Mouse (Mus musculus) activated CD4-positive, CD25-positive, alpha-beta regulatory T cell, adult 4 months (primary cell): Measurements from ENCODE around the gene Olfr228. TPM values are rescaled to one million over a fixed set of nuclear protein-coding genes. Genes with fewer than 3 reads are reported as not detected.
"Not testable (repeated sequence)": the region's sequence is repeated elsewhere in the genome, so short reads cannot be mapped to it uniquely, and the experiment has no call there.

Experiments used
- ATAC-seq: one replicate; pipeline ENCODE4 v1.8.0; 2017
- polyA plus RNA-seq, 2 experiments: library from polyadenylated mRNA; unstranded; fragments of 100-300 nt; shearing (Covaris generic); gene quantifications; one replicate each; pipeline ENCODE4 v1.2.1; 2017

Gene Olfr228
- not detected for polyA plus RNA-seq

DNA sequence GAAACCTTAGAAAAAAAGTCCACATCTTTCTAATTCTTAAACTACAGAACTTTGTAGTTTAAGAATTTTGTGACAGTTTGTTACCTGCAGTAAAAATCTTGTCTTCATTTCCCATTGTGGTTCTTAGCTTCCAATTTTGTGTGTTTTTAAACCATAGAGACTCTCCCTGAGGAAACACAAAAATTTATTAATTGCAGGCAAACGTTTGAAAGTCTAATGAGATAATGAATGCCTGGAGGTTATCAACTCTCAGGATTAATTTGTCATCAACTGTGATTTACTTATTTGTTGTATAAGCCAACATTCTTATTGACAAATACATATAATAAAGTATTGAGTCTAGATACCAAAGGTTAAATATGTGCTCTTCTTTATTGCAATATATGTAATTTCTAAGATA lies at the start of gene Olfr228:
TSS of gene Olfr228 (minus strand) at position 101 of the 400 bp plus-strand sequence.
- no peak for ATAC-seq

- no peak for ATAC-seq
Observed at GRCm38 (mm10) chr2:86530991-86531390, 43.8 kb upstream of the Olfr228 start.

- no peak for ATAC-seq
Observed at GRCm38 (mm10) chr2:86508161-86508560, 21.0 kb upstream of the Olfr228 start, which contains the start of gene Olfr1076. Gene Olfr1076, plus strand, starts transcription at chr2:86508461.

DNA sequence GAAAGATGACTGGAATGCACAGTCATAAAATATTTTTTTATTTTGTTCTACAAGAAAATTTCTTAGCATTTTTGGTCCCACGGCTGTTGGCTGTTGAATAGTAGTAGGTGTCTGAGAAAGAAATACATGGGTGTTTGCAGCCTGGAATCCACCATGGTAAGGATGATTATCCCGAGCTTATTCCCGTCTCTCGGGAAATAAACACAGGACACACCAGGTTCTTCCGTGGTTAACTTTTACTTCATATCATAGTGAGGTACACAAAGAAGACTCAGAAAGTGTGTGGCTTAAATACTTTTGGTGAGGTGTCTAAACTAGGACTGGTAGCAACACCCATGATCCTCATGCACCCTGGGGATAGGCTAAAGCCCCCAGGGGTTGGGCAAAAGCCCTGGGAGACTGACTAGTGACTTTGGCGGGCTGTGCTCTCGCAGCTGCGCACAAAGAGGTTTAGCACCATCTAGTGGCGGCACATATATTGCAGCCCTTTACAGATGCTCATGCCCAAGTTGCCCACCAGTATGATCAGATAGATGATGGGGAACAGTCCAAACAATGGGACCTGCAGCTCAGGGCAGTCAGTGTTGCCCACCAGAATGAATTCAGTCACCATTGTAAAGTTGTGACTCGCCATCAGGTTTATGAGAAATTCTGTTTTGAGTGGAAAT lies 22.6 kb downstream of the Olfr228 start:
- ATAC-seq, result peak; percentile 43

DNA sequence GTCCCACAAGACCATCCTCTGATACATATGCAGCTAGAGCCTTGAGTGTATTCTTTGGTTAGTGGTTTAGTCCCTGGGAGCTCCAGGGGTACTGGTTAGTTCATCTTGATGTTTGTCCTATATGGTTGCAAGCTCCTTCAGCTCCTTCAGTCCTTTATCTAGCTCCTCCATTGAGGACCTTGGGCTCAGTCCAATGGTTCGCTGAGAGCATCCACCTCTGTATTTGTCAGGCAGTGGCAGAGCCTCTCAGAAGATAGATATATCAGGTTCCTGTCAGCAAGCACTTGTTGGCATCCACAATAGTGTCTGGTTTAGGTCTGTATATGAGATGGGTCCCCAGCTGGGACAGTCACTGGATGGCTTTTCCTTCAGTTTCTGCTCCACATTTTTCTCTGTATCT lies 26.8 kb downstream of the Olfr228 start:
- ATAC-seq, result no peak

GRCm38 (mm10) chr2:86456169-86456568 lies 31.0 kb downstream of the Olfr228 start, which contains the start of gene Olfr1066:
Gene Olfr1066, minus strand, starts transcription at chr2:86456269.
- ATAC-seq, result no peak

DNA sequence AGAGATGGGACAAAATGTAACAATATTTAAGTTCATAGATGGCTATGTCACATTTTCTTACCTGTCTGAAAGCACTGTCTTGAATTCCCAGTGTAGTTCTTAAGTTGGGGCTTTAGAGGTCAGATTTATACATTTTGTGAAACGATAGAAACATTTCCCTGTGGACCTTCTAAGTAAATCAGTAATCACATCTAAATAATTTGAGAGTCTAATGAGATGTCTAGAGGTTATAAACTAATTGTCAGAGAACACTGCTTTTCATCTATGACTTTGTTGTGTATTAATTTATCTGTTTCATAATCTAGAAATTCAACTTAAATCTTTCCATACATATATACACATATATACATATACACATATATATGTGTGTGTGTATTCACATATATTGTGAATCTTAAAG lies 36.7 kb downstream of the Olfr228 start, which contains the start of gene Olfr1065:
TSS of gene Olfr1065 (minus strand) at position 101 of the 400 bp plus-strand sequence.
- not testable (repeated sequence) for ATAC-seq

DNA sequence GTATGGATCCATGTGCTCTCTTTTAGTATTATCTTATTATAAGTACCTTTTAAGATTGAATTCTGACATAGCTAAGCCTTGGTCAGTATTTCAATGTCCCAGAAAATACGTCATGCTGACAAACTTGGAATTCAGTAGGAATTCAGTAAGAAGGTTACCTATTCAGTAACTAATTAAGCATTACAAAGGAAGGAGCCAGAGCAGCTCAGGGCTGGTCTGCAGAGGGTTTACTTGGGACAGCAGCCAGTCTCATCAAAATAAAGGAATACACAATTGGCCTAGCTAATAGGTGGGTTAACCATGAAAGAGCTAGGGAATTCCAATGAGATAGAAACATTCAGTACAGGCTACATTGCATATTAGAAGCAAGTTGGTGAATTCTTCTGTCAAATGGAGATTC lies 45.1 kb downstream of the Olfr228 start:
- ATAC-seq, result not testable (repeated sequence)

Other genes starting within 250 kb of the Olfr228 start
- gene Olfr1048, start 247.1 kb downstream of the Olfr228 start, polyA plus RNA-seq, result not detected
- not detected for gene Olfr1049, start 229.1 kb downstream of the Olfr228 start, polyA plus RNA-seq
- gene Olfr1051, start 208.3 kb downstream of the Olfr228 start, polyA plus RNA-seq, result not detected
- gene Olfr1052, start 194.9 kb downstream of the Olfr228 start, polyA plus RNA-seq, result under 1 TPM in 1 of 2 experiments, not detected in 1; 0.21 TPM
- gene Olfr1053, start 172.1 kb downstream of the Olfr228 start, polyA plus RNA-seq, result not detected
- gene Olfr1054, start 152.0 kb downstream of the Olfr228 start, polyA plus RNA-seq, result not detected
- gene Olfr1055, start 137.1 kb downstream of the Olfr228 start, polyA plus RNA-seq, result not detected
- not detected for gene Olfr1056, start 124.9 kb downstream of the Olfr228 start, polyA plus RNA-seq
- gene Olfr1057, start 109.0 kb downstream of the Olfr228 start, polyA plus RNA-seq, result not detected
- not detected for gene Olfr1058, start 98.8 kb downstream of the Olfr228 start, polyA plus RNA-seq
- not detected for gene Olfr1061, start 73.3 kb downstream of the Olfr228 start, polyA plus RNA-seq
- not detected for gene Olfr1062, start 60.6 kb downstream of the Olfr228 start, polyA plus RNA-seq
- not detected for gene Olfr1065, start 36.8 kb downstream of the Olfr228 start, polyA plus RNA-seq
- gene Olfr1066, start 31.1 kb downstream of the Olfr228 start, polyA plus RNA-seq, result not detected
- not detected for gene Olfr1076, start 21.1 kb upstream of the Olfr228 start, polyA plus RNA-seq
- not detected for gene Olfr1079, start 55.1 kb upstream of the Olfr228 start, polyA plus RNA-seq
- gene Olfr1080, start 70.8 kb upstream of the Olfr228 start, polyA plus RNA-seq, result not detected
- gene Olfr1082, start 111.6 kb upstream of the Olfr228 start, polyA plus RNA-seq, result not detected
- gene Olfr1084, start 152.3 kb upstream of the Olfr228 start, polyA plus RNA-seq, result not detected
- not detected for gene Olfr1085, start 174.6 kb upstream of the Olfr228 start, polyA plus RNA-seq
- not detected for gene Olfr1086, start 192.7 kb upstream of the Olfr228 start, polyA plus RNA-seq
- not detected for gene Olfr1087, start 211.0 kb upstream of the Olfr228 start, polyA plus RNA-seq
- not detected for gene Olfr1089, start 246.3 kb upstream of the Olfr228 start, polyA plus RNA-seq